Mouse (Mus musculus): ENCODE results near the gene Numb.

Gene Numb

DNA sequence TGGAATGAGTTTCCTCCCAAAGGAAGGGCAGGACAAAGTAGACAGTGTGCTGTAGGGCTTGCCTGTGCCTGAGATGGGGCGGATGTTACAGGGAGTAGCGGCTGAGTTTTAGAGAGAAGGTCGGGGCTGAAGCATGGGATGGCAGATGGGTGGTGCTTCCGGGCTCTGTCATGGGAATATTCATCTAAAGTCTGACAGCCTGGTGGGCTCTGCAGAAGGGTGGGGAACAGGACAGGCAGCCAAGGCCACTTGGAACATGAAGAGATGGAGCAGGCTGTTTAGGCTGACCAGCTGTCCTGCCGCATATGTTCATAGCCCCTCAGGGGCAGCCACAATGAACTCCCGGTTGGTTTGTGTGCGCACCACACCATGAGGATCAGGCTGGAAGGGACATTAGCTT is 140.5 kb downstream of the Numb start:
- peak; percentile 71 to 72 for DNase-seq

DNA sequence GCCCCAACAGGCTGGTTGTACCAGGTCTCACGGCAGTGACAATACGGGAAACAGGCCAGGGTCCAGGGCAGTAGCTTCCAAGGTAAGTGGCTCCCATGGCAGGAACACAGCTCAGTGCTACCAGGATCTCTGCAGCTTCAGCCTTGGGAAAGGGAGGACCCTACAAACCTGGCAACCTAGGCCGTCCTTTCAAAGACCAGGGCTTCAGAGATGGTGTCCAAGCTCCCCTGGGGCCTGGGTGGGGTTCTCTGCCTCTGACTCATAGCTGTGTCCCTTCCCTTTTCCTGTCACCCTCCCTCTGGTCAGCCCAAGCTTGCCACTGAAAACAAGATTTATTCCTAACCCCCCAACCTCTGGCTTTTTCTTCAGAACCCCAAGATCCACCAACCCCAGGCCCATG is 141.6 kb downstream of the Numb start:
- DNase-seq: peak in 1 of 2 experiments; percentile 24

DNA sequence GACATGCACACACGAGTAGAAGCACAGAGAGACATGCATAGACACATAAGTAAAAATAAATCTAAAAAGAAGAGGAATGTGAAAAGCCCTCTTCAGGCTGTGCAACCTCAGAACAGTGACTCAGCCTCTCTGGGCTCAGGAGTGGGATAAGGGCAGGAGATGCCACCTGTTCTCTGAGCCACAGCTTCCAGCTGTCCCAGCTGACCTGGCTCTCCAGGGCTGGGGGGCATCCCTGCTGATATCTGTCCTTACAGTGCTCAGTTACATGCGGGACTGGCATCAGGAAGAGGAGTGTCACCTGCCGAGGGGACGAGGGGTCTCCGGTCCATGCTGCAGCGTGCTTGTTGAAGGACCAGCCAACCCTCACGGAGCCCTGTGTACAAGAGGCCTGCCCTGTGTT is 145.0 kb downstream of the Numb start:
- no peak for DNase-seq

DNA sequence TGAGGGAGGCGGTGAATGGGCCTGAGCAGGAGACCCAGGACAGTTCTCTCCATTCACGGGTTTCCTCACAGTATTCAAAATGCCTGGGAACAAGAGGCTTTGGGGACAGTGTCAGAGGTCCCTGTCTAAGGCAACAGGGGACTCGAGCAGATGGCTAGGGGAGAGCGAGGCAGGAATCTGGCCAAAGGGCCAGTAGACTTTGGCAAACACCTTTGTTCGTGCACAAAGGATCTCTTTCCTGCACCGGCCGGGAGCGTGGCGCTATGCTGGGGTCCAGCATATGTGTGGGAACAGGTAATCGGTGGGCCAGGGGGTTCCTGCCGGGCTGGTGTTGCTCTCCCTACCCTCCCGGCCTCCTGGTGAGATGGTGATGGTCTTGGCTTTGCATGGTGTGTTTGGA is 146.1 kb downstream of the Numb start:
- peak; percentile 58 to 59 for DNase-seq

DNA sequence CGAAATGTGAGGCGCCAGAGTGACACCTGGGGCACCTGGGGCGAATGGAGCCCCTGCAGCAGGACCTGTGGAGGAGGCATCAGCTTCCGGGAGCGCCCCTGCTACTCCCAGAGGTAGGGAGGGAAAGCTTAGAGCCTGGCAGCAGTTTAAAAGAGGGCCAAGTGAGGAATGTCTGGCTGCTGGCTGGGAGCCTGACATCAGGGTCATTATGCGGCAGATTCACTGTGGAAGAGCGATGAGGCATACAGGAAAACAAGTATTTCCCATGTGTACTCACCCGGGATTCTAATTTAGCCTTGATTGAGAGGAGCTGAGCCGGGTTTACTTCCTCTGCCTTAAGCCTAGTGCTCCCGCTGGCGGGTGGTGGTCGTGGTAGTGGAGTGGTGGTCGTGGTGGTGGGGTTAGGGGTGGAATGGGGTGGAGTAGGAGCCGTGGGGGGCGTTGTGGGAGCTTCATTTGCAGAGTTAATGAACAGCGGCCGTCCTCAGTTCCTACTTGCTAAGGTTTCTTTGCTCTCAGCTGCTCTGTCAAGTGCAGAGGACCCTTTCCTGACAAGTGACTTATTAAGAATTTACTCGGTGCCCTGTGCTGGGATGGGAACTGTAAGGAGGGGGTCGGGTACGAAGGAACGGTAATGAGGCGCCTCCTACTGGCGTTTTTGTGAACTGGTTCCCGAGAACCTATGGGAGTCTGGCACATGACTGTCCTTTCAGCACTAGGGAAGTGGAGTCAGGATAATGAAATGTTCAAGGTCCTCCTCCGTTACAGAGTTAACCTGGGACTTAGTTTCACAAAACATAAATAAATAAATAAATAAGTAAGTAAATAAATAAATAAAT is 151.1 kb downstream of the Numb start:
- peak; percentile 70 to 87 for DNase-seq

DNA sequence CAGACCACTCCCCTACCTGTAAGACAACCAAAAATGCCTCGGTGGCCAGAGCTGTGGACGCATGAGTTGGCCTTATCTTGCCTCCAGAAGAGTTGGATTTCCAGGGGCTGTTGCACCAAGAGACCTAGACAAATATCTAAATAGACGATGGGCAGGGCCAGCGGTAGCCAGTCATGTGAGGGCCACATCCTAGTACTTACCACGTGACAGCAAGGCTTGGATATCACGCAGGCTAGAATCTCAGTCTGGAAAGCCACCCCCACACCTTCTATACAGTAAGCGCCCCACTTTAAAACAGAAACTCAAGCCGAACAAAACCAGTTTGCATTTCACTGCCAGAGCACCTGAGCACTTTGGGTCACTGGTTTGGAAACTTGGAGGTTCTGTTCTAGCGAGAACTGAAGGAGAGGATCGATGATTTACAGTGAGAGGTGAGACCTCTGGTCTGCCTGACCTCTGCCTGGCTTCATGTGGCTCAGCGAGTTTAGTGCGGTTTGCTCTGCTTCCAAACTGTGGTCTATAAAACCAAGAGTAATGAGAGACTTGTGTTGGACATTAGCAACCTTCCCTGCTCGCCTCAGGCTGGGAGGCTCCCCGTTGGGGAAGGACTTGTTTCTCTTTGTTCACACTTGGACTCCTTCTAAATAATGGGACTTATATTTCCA is 153.4 kb downstream of the Numb start:
- no peak for DNase-seq

DNA sequence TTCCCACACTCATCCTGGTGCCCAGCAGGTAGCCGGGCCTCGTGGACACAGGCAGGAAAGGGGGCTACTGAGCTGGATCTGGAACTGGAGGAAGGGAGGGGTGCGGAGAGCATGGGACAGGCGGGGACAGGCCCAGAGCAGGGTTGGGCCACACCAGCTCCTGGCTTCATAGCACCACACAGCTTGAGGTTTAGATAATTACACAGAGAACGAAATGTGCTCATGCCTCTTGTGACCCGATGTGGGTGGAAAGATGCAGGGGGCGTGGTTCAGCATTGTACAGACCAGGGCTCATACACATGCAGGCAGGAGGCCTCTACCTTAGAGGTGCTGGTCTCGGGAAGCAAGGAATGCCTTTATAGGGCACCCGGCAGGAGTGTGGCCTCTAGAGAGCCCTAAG is 153.9 kb downstream of the Numb start:
- DNase-seq: no peak

DNA sequence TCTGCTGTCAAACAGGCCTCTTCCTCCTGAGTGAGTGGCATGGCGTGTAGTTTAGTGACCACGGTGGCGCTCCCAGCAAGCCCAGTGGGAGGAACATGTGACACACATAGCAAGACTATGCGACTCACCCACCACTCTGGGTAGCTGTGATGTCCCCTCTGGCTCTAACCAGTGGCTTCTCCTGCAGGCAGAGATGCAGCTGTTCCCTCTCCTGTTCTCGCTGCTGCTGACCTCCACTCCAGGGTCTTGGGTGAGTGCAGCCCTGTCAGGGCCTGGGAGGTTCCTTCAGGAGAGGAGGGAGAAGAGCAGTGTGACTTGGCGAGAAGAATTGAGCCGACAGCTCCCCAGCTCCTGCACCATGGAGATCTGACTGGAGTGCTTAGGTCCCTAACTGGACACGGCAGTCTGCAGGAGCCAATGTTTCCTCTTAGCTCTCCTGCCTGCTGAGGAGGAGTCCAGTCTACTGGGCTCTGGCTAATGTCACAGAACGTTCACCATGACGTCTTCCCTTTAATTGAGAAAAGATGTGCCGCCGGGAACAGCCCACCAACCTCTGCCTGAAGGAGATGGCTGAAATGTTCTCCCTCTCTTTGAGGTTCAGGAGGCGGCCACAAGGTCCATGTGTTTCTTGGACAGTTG is 155.7 kb downstream of the Numb start:
- no peak for DNase-seq

DNA sequence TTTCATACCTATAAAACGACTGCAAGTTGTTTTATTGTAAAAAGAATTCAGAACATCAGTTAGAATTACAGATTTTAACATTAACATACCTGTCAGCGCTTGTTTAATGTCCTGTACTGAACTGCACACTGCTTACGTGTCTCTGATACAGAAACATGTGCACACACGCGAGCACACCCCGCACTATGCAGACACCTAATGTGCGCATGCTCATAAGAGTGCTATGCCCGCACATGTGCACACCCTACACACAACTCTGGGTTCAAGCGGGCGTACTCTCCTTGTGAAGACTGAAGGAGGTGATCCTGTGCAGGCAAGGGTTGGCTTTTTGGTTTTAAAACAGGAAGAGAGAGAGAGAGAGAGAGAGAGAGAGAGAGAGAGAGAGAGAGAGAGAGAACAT is 157.2 kb downstream of the Numb start:
- DNase-seq: no peak

DNA sequence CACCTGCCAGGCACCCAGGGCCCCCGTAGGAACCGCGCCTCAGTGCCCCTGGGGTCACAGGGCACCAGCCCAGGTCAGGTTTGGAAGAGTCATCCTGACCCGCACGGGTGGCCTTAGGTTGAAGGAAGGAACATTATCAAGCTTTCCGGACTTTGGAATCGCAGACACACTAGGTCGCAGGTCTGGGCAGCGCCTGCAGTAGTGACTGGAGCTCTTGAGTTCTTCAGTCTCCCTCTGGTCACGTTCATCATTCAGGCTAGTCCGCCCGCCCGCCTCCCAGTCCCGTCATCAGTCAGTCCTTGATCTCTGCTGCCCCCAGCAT is 157.7 kb downstream of the Numb start:
- no peak for DNase-seq

DNA sequence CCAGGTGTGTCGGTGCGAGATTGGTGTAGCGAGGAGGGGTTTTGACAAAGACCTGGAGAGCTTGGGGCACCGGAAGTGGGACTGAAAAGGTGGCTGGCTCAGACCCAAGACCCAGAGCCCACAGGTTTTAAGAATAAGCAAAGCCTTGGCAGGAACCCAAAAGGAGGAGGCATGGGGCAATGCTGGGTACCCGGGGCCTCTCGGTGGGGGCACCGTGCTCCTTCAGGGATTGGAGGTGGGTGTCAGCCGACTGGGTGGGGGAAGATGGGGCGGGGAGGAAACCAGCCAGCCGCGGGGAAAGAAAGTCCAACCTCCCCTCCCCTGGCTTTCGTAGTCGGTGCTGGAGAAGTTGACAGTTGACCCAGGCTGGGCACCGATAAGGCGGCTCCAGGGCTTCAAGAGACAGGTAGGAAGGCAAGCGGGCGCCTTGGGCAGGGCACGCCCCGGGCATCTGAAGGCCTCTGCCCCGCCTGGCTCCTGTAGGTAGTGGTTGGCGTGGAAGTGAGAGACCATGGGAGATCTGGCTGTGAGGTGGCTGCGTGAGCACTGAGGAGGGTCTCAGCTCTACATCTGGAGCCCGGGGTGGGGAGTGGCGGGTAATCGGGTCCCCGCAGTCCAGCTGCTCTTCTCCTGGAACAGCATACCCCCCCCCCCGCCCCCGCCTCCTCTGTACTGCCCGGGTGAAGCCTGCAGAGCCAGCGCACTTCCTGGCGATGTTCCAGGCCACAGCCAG is 158.3 kb downstream of the Numb start, which contains the start of gene Papln:
Papln (plus strand) TSS at position 324 of the 733 bp plus-strand sequence.
- DNase-seq: no peak

DNA sequence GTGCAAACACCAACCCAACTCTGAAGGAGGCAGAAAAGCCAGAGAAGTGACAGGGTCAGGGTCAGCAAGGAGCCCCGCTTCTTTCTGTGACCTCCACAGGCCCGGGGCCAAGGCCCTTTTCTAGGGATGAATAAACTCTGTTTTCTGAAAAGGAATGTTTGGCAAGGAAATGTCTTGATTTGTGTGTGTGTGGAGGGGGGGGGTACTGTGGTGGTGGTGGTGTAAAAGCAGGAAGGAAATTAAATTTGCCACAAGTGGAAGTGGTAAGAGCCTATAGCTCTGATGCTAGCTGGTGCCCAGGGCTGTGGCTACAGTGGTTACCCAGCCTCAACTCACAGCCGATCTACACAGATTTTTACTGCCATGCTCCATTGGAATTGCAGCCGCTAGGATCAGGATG is 159.0 kb downstream of the Numb start:
- no peak for DNase-seq

DNA sequence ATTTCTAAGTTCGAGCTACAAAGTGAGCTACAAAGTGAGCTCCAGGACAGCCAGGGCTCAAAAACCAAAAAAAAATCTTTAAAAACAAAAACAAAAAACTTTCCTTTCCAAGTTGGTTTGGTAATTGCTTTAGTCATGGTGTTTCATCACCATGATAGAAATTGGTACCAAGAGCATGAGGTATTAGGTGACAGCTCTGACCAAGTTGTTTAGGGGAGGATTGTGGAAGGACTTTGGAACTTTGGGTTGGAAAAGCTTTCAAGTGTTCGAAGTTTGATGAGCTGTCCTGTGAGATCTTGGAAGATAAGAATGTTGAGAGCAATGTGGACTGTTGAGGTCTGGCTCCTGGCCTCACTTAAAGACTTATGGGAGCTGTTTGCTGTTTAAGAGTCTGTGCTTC is 161.5 kb downstream of the Numb start:
- no peak for DNase-seq

DNA sequence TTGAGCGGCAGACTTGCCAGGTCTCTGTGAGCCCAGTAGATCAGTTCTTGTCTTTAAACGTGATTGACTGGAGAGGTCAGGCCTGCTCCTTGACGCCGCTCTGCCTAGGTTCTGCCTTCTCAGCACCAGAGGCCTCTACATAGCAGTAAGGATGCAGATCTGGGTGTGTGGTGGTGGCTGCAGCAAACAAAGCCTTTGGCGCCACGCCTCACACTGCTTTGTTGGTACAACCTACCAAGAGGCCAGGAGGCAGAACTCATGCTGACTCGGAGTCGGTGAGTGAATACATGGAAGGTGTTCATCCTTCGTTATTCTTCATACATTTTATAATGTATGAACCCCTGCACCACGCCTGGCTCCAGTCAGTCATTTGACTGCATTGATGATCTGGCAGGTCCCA is 163.0 kb downstream of the Numb start:
- no peak for DNase-seq

DNA sequence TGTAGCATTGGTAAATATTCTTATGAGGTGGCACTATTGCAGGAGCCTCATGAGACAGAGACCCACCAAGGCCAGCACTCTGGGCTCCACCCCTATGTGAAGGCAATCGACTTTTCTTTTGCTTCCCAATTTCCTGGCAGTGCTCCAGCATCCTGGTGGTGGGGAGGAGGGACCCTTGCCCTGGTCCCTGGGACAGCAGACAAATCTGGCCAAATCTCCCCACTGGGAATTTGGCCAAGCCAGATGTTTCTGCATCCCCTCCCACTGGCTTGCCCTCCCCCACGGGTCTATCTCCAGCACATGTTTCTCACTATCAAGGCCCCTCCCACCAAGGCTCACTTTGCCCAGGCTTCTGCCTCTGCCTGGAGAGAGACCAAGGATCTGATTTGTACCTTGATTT is 169.2 kb downstream of the Numb start:
- peak in 1 of 2 experiments; percentile 23 for DNase-seq

DNA sequence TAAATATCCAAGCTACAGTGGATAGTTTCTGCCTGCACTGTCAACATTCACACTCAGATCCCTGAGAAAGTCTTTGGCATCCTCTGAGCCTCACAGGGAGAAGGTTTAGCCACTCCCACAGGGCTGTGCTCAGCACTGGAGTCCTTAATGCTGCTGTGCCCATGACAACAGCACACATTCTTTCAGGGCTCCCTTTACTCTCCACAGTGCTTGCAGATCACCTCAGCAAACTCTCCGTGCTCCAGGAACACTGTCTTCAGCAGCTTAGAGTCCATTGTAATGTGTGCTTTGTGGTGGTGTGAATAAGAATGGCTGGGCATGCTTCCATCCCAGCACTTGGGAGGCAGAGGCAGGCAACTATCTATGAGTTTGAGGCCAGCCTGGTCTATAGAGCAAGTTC is 172.5 kb downstream of the Numb start:
- DNase-seq: no peak
